Comparison of ENCODE assay signal across 23 mouse cellular contexts in genomic region chr1:37868640-37869039, GRCm38 (mm10). TPM values are rescaled to one million over a fixed set of nuclear protein-coding genes. Genes with fewer than 3 reads are reported as not detected.
A peak's percentile ranks its signal among the peaks of the same experiment; 100 is the strongest.
DNase-seq lines count a peak whose midpoint lies in the region; ATAC-seq and TF ChIP-seq lines count a peak whose summit lies in the region.
"Had no signal": no experiment of that assay in that cellular context is flagged by ENCODE, and none has a peak within 500 bp of the region (broad histone marks: within the 10 kb centered on the region; RNA-seq: fewer than 3 reads in every experiment).

No protein-coding gene starts in this region.

- no peak for TF ChIP-seq CTCF in bone marrow, adult 2 months (IDR thresholded peaks at IDR 0.05; ENCODE audit: control insufficient read depth, insufficient read depth, low read length)

- H3K9me3 ChIP-seq in megakaryocyte, embryonic 14.5 days, result no peaks in the 10 kb centered on the region
- no peaks in the 10 kb centered on the region for H3K9me3 ChIP-seq in liver, embryonic 16.5 days (replicated peaks; ENCODE audit: control insufficient read depth, low read length)
- H3K9me3 ChIP-seq: embryonic facial prominence, embryonic 12.5 days; forebrain, embryonic 15.5 days; heart, embryonic 15.5 days; hindbrain, embryonic 10.5 days had no signal

- intact Hi-C loops in heart, postnatal 36 days (cut with DNase I), result loop anchor here (10.0 kb wide), 2 partner anchors 434 to 1804 kb away; partner anchors contain the start of genes Coa5, Hs6st1 and Unc50

- DNase-seq in heart, postnatal 36 days, result no peak
- DNase-seq in layer of hippocampus, postnatal 14 days (ENCODE audit: low spot score in 2 of 2), result no peak
- DNase-seq: adrenal gland, adult 2 months; adrenal gland, postnatal 25 days; B cell, adult 2 months; cerebellum, adult 2 months; cerebellum, postnatal 14 days; gastrocnemius, postnatal 10 days; heart, adult 2 months; heart, postnatal 14 days had no signal

- ATAC-seq in megakaryocyte, adult 5-6 weeks (ENCODE audit: poor library complexity, severe bottlenecking), result no peak
- no peak for ATAC-seq in liver, embryonic 16.5 days (ENCODE audit: low read depth)
- ATAC-seq: forebrain, embryonic 15.5 days had no signal

- H3K27ac ChIP-seq in bone marrow, adult 2 months (ENCODE audit: control insufficient read depth, insufficient read depth, low read depth, low read length, poor library complexity), result no peak overlapping the region
- H3K27ac ChIP-seq in liver, embryonic 16.5 days (ENCODE audit: low read length), result no peak overlapping the region
- H3K27ac ChIP-seq: embryonic facial prominence, embryonic 12.5 days; forebrain, embryonic 15.5 days; heart, adult 2 months; heart, embryonic 15.5 days; hindbrain, embryonic 10.5 days; hindbrain, embryonic 14.5 days had no signal

- H3K4me2 ChIP-seq in liver, embryonic 16.5 days (ENCODE audit: low read depth, low read length), result peak overlapping the region; percentile 18; the same call in 1 of the 2 replicates
- H3K4me2 ChIP-seq: embryonic facial prominence, embryonic 12.5 days; forebrain, embryonic 15.5 days; heart, embryonic 11.5 days; heart, embryonic 15.5 days; hindbrain, embryonic 14.5 days had no signal

- peaks cover 72% of the 10 kb centered on the region for H3K4me1 ChIP-seq in megakaryocyte, embryonic 14.5 days
- H3K4me1 ChIP-seq in bone marrow, adult 2 months (ENCODE audit: control insufficient read depth, insufficient read depth, low read length), result peaks cover 3% of the 10 kb centered on the region
- peaks cover 21% of the 10 kb centered on the region for H3K4me1 ChIP-seq in liver, embryonic 16.5 days (ENCODE audit: control insufficient read depth, low read depth, low read length)

- no peaks in the 10 kb centered on the region for H3K36me3 ChIP-seq in megakaryocyte, embryonic 14.5 days (replicated peaks; ENCODE audit: low read length)
- no peaks in the 10 kb centered on the region for H3K36me3 ChIP-seq in liver, embryonic 16.5 days (ENCODE audit: control insufficient read depth, insufficient read depth)
- H3K36me3 ChIP-seq: embryonic facial prominence, embryonic 12.5 days; forebrain, embryonic 15.5 days; heart, embryonic 15.5 days; hindbrain, embryonic 10.5 days had no signal

- WGBS in bone marrow, adult 2 months, result 11% methylated on average over 10 of the region's 10 CpGs
- WGBS in liver, embryonic 16.5 days (ENCODE audit: insufficient replicate concordance), result 35% methylated on average over 10 of the region's 10 CpGs

- H3K4me3 ChIP-seq in megakaryocyte, embryonic 14.5 days (replicated peaks), result peak overlapping the region; percentile 89
- H3K4me3 ChIP-seq in bone marrow, adult 2 months (replicated peaks; ENCODE audit: control insufficient read depth, low read depth, low read length), result peak overlapping the region; percentile 39
- no peak overlapping the region for H3K4me3 ChIP-seq in liver, embryonic 16.5 days (ENCODE audit: low read depth, low read length)
- H3K4me3 ChIP-seq: embryonic facial prominence, embryonic 12.5 days; forebrain, embryonic 15.5 days; heart, adult 2 months; heart, embryonic 15.5 days; hindbrain, embryonic 10.5 days had no signal

- no peaks in the 10 kb centered on the region for H3K27me3 ChIP-seq in megakaryocyte, embryonic 14.5 days (replicated peaks)
- H3K27me3 ChIP-seq in liver, embryonic 16.5 days (ENCODE audit: control insufficient read depth, insufficient read depth, low read depth, low read length), result no peaks in the 10 kb centered on the region
- H3K27me3 ChIP-seq: embryonic facial prominence, embryonic 12.5 days; heart, embryonic 15.5 days had no signal

- no peak overlapping the region for H3K9ac ChIP-seq in liver, embryonic 16.5 days (ENCODE audit: low read depth, low read length)
- H3K9ac ChIP-seq: embryonic facial prominence, embryonic 12.5 days; forebrain, embryonic 15.5 days; heart, embryonic 15.5 days; hindbrain, embryonic 14.5 days had no signal

- TF ChIP-seq POLR2A in bone marrow, adult 2 months (IDR thresholded peaks at IDR 0.05; ENCODE audit: borderline replicate concordance, control insufficient read depth, low read depth, low read length), result no peak

RNA-seq across cellular contexts. Expression of gene Tsga10, which starts 2.4 kb away (rescaled TPM):
- polyA plus RNA-seq in megakaryocyte, embryonic 14.5 days (2012; ENCODE audit: insufficient read depth, low replicate concordance), result 0.35 TPM in 1 of 2 replicates, not detected in the other
- total RNA-seq in megakaryocyte, adult 5-6 weeks (2015), result 12.5 and 15.0 TPM in 2 replicates
- total RNA-seq in megakaryocyte, adult 5-6 weeks (2017), result 14.1 and 14.8 TPM in 2 replicates
- polyA plus RNA-seq in bone marrow, adult 2 months (2011; ENCODE audit: insufficient read depth, insufficient read length, low replicate concordance, missing spikeins), result 0.95 and 3.6 TPM in 2 replicates
- polyA plus RNA-seq in liver, embryonic 16.5 days (2015; fragmentation: Nextera tagmentation; extraction: Ambion mirVana), result 1.1 and 1.4 TPM in 2 replicates
- total RNA-seq in heart, postnatal 36 days (2021), result 1 to 10 TPM; 3.8 to 3.9 TPM
- total RNA-seq in layer of hippocampus, postnatal 14 days (2021), result 10 to 100 TPM; 16.0 to 20.2 TPM

RNA-seq across cellular contexts. Expression of gene Lipt1, which starts 2.9 kb away (rescaled TPM):
- not detected in 2 replicates for polyA plus RNA-seq in megakaryocyte, embryonic 14.5 days (2012; ENCODE audit: insufficient read depth, low replicate concordance)
- total RNA-seq in megakaryocyte, adult 5-6 weeks (2015), result 1.9 and 2.0 TPM in 2 replicates
- 0.22 and 1.5 TPM in 2 replicates for total RNA-seq in megakaryocyte, adult 5-6 weeks (2017)
- polyA plus RNA-seq in bone marrow, adult 2 months (2011; ENCODE audit: insufficient read depth, insufficient read length, low replicate concordance, missing spikeins), result 4.0 TPM in 1 of 2 replicates, not detected in the other
- polyA plus RNA-seq in liver, embryonic 16.5 days (2015; fragmentation: Nextera tagmentation; extraction: Ambion mirVana), result 3.9 and 4.2 TPM in 2 replicates
- 10 to 100 TPM; 12.2 to 12.3 TPM for total RNA-seq in heart, postnatal 36 days (2021)
- 1 to 10 TPM; 4.8 to 7.2 TPM for total RNA-seq in layer of hippocampus, postnatal 14 days (2021)

RNA-seq across cellular contexts. Expression of gene Mitd1, which starts 21.6 kb away (rescaled TPM):
- polyA plus RNA-seq in megakaryocyte, embryonic 14.5 days (2012; ENCODE audit: insufficient read depth, low replicate concordance), result 3.0 and 10.0 TPM in 2 replicates
- total RNA-seq in megakaryocyte, adult 5-6 weeks (2015), result 26.0 and 36.1 TPM in 2 replicates
- 28.3 and 30.2 TPM in 2 replicates for total RNA-seq in megakaryocyte, adult 5-6 weeks (2017)
- 14.1 and 15.3 TPM in 2 replicates for polyA plus RNA-seq in bone marrow, adult 2 months (2011; ENCODE audit: insufficient read depth, insufficient read length, low replicate concordance, missing spikeins)
- polyA plus RNA-seq in liver, embryonic 16.5 days (2015; fragmentation: Nextera tagmentation; extraction: Ambion mirVana), result 10.3 and 11.1 TPM in 2 replicates
- total RNA-seq in heart, postnatal 36 days (2021), result 1 to 10 TPM; 3.4 to 4.9 TPM
- total RNA-seq in layer of hippocampus, postnatal 14 days (2021), result 10 to 100 TPM in 1 of 2 experiments, 1 to 10 TPM in 1; 9.7 to 14.2 TPM

RNA-seq across cellular contexts. Expression of gene Mrpl30, which starts 21.6 kb away (rescaled TPM):
- 6.9 and 19.0 TPM in 2 replicates for polyA plus RNA-seq in megakaryocyte, embryonic 14.5 days (2012; ENCODE audit: insufficient read depth, low replicate concordance)
- 223 and 230 TPM in 2 replicates for total RNA-seq in megakaryocyte, adult 5-6 weeks (2015)
- total RNA-seq in megakaryocyte, adult 5-6 weeks (2017), result 174 and 190 TPM in 2 replicates
- 73.9 and 94.1 TPM in 2 replicates for polyA plus RNA-seq in bone marrow, adult 2 months (2011; ENCODE audit: insufficient read depth, insufficient read length, low replicate concordance, missing spikeins)
- 130 and 141 TPM in 2 replicates for polyA plus RNA-seq in liver, embryonic 16.5 days (2015; fragmentation: Nextera tagmentation; extraction: Ambion mirVana)
- total RNA-seq in heart, postnatal 36 days (2021), result 100 to 1,000 TPM; 396 to 431 TPM
- 100 to 1,000 TPM; 141 to 142 TPM for total RNA-seq in layer of hippocampus, postnatal 14 days (2021)

RNA-seq across cellular contexts. Expression of gene Lyg2, which starts 47.7 kb away (rescaled TPM):
- not detected in 2 replicates for polyA plus RNA-seq in megakaryocyte, embryonic 14.5 days (2012; ENCODE audit: insufficient read depth, low replicate concordance)
- not detected in 2 replicates for total RNA-seq in megakaryocyte, adult 5-6 weeks (2015)
- total RNA-seq in megakaryocyte, adult 5-6 weeks (2017), result not detected in 2 replicates
- not detected in 2 replicates for polyA plus RNA-seq in bone marrow, adult 2 months (2011; ENCODE audit: insufficient read depth, insufficient read length, low replicate concordance, missing spikeins)
- polyA plus RNA-seq in liver, embryonic 16.5 days (2015; fragmentation: Nextera tagmentation; extraction: Ambion mirVana), result not detected in 2 replicates
- total RNA-seq in heart, postnatal 36 days (2021), result not detected
- not detected for total RNA-seq in layer of hippocampus, postnatal 14 days (2021)
- total RNA-seq: adrenal gland, adult 2 months; adrenal gland, postnatal 25 days; gastrocnemius, postnatal 10 days; gastrocnemius, postnatal 4 days; heart, adult 2 months; heart, postnatal 14 days had no signal
- polyA plus RNA-seq: adrenal gland, adult 2 months; embryonic facial prominence, embryonic 12.5 days; forebrain, embryonic 11.5 days; forebrain, embryonic 15.5 days; frontal cortex, adult 2 months; heart, adult 2 months; heart, embryonic 11.5 days; heart, embryonic 15.5 days; hindbrain, embryonic 10.5 days; hindbrain, embryonic 14.5 days had no signal
